Mouse (Mus musculus): ENCODE data around the gene Efnb3. TPM values are rescaled to one million over a fixed set of nuclear protein-coding genes. Genes with fewer than 3 reads are reported as not detected.

Efnb3 gene
- polyA plus RNA-seq, 1 experiment from 2014 or later, result 56.2 TPM

DNA sequence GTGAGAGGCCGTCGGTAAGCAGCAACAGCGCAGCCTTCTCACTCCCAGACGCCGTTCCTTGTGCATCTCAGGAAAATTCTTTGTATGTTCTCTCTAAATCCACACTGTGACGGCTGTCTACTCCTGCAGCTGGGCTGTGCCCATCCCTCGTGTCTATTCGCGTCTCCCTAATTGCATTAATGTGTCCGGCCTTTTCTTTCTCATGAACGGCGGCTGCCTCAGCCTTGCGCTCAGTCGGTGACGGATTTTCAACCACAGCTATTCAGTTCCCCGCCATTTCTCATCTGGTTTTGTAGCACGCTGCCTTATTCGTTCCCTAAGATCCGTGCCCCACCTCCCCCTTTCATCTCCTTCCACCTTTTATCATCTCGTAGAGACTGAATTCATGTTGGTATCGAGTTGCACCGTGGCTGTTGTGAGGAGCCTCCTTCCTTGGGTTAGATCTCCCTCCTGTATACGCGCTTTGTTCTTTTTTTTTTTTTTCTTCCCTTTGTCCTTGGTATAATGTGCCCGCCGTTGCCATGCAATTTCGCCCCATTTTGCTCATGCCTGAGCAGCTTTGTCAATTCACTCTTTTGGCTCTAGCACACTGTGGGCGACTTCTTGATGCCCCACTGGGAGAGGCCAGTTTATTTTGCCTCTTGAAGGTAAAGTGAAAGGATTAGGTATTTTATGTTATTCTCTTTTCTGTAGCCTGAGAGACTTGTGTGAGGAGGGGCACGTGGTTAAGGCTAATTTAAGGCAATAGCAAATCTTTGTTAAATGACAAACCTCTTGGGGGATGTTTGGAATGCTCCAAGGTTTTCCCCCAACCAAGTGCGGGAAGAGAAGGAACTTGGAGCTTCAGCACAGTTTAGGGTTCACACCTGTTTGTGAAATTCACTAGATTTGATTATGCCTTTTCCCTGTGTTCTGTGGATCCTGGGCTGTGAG is 32.6 kb downstream of the Efnb3 start:
- peaks cover 12% of the 10 kb centered on the region; the same call in 1 of the 2 replicates for H3K4me1 ChIP-seq
- no peaks in the 10 kb centered on the region for H3K9me3 ChIP-seq
- H3K27ac ChIP-seq (replicated peaks), result no peak overlapping the region
- ATAC-seq (ENCODE audit: extremely low read depth, insufficient number of reproducible peaks, low FRiP score, low TSS enrichment), result no peak
- 14% methylated on average over 30 of the region's 30 CpGs for WGBS
- H3K36me3 ChIP-seq, result no peaks in the 10 kb centered on the region
- peak overlapping the region; percentile 75 for H3K9ac ChIP-seq
- peak overlapping the region; percentile 40 for H3K4me3 ChIP-seq
- H3K4me2 ChIP-seq, result peak overlapping the region; percentile 68
- H3K27me3 ChIP-seq (replicated peaks), result peaks cover 29% of the 10 kb centered on the region

- Histone ChIP-seq H3K9me3 (no peaks in the 10 kb centered on the region), H3K36me3 (no peaks in the 10 kb centered on the region), H3K9ac (peak overlapping the region; percentile 75), H3K4me2 (peak overlapping the region; percentile 68), H3K4me3 (peak overlapping the region; percentile 40), H3K4me1 (peaks cover 12% of the 10 kb centered on the region; the same call in 1 of the 2 replicates), H3K27ac (replicated peaks) (no peak overlapping the region), H3K27me3 (replicated peaks) (peaks cover 29% of the 10 kb centered on the region)
- no peak for ATAC-seq (ENCODE audit: extremely low read depth, insufficient number of reproducible peaks, low FRiP score, low TSS enrichment)
- 67% methylated on average over 4 of the region's 4 CpGs for WGBS
Measured at GRCm38 (mm10) chr11:69526631-69527030, 33.4 kb downstream of the Efnb3 start.

DNA sequence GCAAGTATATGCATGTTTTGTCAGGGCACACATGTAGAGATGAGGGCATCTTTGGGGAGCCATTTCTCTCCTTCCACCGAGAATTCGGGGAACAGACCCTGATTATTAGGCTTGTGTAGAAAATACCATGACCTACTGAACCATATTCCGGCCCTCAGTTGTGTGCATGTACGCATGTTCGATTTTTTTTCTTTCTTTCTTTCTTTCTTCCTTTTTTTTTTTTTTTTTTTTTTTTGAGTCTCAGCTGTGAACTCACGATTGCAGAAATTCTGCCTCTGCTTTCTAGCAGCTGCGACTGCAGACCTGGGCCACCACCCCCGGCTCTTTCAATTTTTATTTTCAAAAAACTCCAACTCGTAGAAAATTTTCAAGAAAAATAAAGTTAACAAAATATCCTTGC is 34.3 kb downstream of the Efnb3 start:
- Histone ChIP-seq H3K9me3 (no peaks in the 10 kb centered on the region), H3K27ac (replicated peaks) (no peak overlapping the region), H3K27me3 (replicated peaks) (peaks cover 29% of the 10 kb centered on the region), H3K9ac (no peak overlapping the region), H3K4me2 (no peak overlapping the region), H3K4me1 (peaks cover 17% of the 10 kb centered on the region), H3K36me3 (no peaks in the 10 kb centered on the region), H3K4me3 (no peak overlapping the region)
- WGBS, result 85% methylated on average over 9 of the region's 9 CpGs
- no peak for ATAC-seq (ENCODE audit: extremely low read depth, insufficient number of reproducible peaks, low FRiP score, low TSS enrichment)

GRCm38 (mm10) chr11:69523651-69524050 is 36.4 kb downstream of the Efnb3 start:
- 84% methylated on average over 4 of the region's 4 CpGs for WGBS
- Histone ChIP-seq H3K4me1 (peaks cover 26% of the 10 kb centered on the region), H3K4me3 (no peak overlapping the region), H3K36me3 (no peaks in the 10 kb centered on the region), H3K9me3 (no peaks in the 10 kb centered on the region), H3K27me3 (replicated peaks) (peaks cover 29% of the 10 kb centered on the region), H3K9ac (no peak overlapping the region), H3K27ac (replicated peaks) (no peak overlapping the region), H3K4me2 (no peak overlapping the region)
- no peak for ATAC-seq (ENCODE audit: extremely low read depth, insufficient number of reproducible peaks, low FRiP score, low TSS enrichment)

- H3K36me3 ChIP-seq, result no peaks in the 10 kb centered on the region
- H3K27me3 ChIP-seq (replicated peaks), result peaks cover 32% of the 10 kb centered on the region
- no peaks in the 10 kb centered on the region for H3K9me3 ChIP-seq
- H3K9ac ChIP-seq, result no peak overlapping the region
- H3K27ac ChIP-seq (replicated peaks), result no peak overlapping the region
- 61% methylated on average over 9 of the region's 9 CpGs for WGBS
- H3K4me3 ChIP-seq, result no peak overlapping the region
- no peak overlapping the region for H3K4me2 ChIP-seq
- ATAC-seq (ENCODE audit: extremely low read depth, insufficient number of reproducible peaks, low FRiP score, low TSS enrichment), result no peak
- H3K4me1 ChIP-seq, result peaks cover 14% of the 10 kb centered on the region
Measured at GRCm38 (mm10) chr11:69521526-69522149, 38.4 kb downstream of the Efnb3 start.

DNA sequence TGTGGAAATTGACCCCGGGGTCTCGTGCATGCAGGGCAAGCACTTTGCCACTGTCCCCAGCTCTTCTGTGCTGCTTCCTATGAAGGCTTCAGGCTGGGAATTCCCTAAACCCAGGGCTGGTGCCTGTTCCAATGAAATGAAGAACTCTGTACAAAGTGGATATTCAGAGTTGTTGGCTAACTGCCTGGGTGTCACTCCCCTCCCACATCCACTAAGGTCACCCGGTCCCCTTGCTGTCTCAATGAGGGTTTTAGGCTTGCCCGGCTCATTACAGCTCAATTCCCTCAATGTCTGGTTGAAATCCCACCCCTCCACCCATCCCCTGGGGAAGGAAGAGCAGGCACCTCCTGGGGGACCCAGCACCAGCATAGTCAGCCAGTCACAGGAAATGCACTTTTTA is 40.0 kb downstream of the Efnb3 start:
- peaks cover 41% of the 10 kb centered on the region for H3K27me3 ChIP-seq (replicated peaks)
- no peak overlapping the region for H3K4me3 ChIP-seq
- peaks cover 14% of the 10 kb centered on the region for H3K4me1 ChIP-seq
- no peak for ATAC-seq (ENCODE audit: extremely low read depth, insufficient number of reproducible peaks, low FRiP score, low TSS enrichment)
- H3K4me2 ChIP-seq, result no peak overlapping the region
- no peaks in the 10 kb centered on the region for H3K9me3 ChIP-seq
- H3K27ac ChIP-seq (replicated peaks), result no peak overlapping the region
- H3K9ac ChIP-seq, result no peak overlapping the region; the same call in 1 of the 2 replicates
- H3K36me3 ChIP-seq, result no peaks in the 10 kb centered on the region
- WGBS, result 62% methylated on average over 4 of the region's 4 CpGs

DNA sequence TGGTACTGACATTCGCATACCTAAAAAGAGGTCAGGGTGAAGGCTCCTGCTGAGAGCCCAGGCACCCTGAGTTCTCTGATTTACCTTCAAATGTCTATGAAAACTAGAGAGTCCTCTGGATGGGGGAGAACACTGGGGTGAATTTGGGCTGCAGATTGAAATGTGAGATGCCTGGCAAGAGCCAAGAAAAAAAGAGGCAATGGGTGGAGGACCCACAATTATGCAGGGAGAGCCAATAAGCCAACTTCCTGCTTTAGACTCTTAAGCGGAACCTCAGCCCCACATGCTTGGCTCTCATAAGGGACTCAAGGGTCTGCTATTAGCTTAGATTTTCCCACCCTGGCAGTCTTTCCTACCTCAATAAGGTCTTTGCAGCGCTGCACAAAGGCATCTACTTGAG is 43.3 kb downstream of the Efnb3 start:
- H3K9ac ChIP-seq, result peak overlapping the region; percentile 10; the same call in 1 of the 2 replicates
- H3K9me3 ChIP-seq, result no peaks in the 10 kb centered on the region
- 68% methylated on average over 3 of the region's 3 CpGs for WGBS
- no peak for ATAC-seq (ENCODE audit: extremely low read depth, insufficient number of reproducible peaks, low FRiP score, low TSS enrichment)
- H3K4me1 ChIP-seq, result peaks cover 20% of the 10 kb centered on the region
- H3K4me3 ChIP-seq, result no peak overlapping the region
- no peak overlapping the region for H3K4me2 ChIP-seq
- H3K27ac ChIP-seq (replicated peaks), result no peak overlapping the region
- peaks cover 39% of the 10 kb centered on the region for H3K27me3 ChIP-seq (replicated peaks)
- H3K36me3 ChIP-seq, result no peaks in the 10 kb centered on the region

- no peak for ATAC-seq (ENCODE audit: extremely low read depth, insufficient number of reproducible peaks, low FRiP score, low TSS enrichment)
- no peaks in the 10 kb centered on the region for H3K36me3 ChIP-seq
- H3K9me3 ChIP-seq, result no peaks in the 10 kb centered on the region
- H3K27me3 ChIP-seq (replicated peaks), result peaks cover 39% of the 10 kb centered on the region
- peaks cover 25% of the 10 kb centered on the region for H3K4me1 ChIP-seq
- 59% methylated on average over 15 of the region's 15 CpGs for WGBS
- H3K27ac ChIP-seq (replicated peaks), result no peak overlapping the region
- peak overlapping the region; percentile 10; the same call in 1 of the 2 replicates for H3K9ac ChIP-seq
- no peak overlapping the region for H3K4me3 ChIP-seq
- no peak overlapping the region for H3K4me2 ChIP-seq
Measured at GRCm38 (mm10) chr11:69516151-69516640, 43.8 kb downstream of the Efnb3 start.

DNA sequence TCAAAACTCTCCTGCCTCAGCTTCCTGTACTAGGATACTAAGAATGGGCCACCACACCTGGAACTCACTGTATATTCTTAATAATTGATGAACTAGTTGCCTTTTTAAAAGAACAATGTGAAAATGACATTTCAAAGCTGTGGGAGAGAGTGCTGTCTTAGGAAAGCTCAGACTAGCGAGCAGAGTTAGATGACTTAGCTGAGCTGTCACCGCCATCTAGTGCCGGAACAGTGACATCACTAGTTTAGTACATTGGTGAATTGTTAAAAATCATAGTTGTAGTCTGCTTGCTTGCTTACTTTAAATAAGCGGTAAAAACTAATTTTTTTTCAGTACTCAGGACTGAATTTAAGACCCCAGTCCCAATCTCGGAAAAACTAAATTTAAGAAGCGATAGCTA is 46.2 kb downstream of the Efnb3 start:
- 7% methylated on average over 6 of the region's 6 CpGs for WGBS
- H3K4me1 ChIP-seq, result peaks cover 23% of the 10 kb centered on the region
- no peak for ATAC-seq (ENCODE audit: extremely low read depth, insufficient number of reproducible peaks, low FRiP score, low TSS enrichment)
- H3K27me3 ChIP-seq (replicated peaks), result peaks cover 39% of the 10 kb centered on the region
- no peaks in the 10 kb centered on the region for H3K36me3 ChIP-seq
- no peak overlapping the region for H3K9ac ChIP-seq
- no peak overlapping the region for H3K4me3 ChIP-seq
- no peak overlapping the region for H3K27ac ChIP-seq (replicated peaks)
- H3K9me3 ChIP-seq, result no peaks in the 10 kb centered on the region
- no peak overlapping the region for H3K4me2 ChIP-seq

- Histone ChIP-seq H3K4me3 (no peak overlapping the region), H3K4me2 (peak overlapping the region; percentile 25; the same call in 1 of the 2 replicates), H3K9me3 (no peaks in the 10 kb centered on the region), H3K9ac (0 out of 2 replicates have a peak overlapping the region, but pooled peaks have one; percentile 50), H3K27me3 (replicated peaks) (peaks cover 15% of the 10 kb centered on the region), H3K4me1 (peaks cover 23% of the 10 kb centered on the region), H3K36me3 (no peaks in the 10 kb centered on the region), H3K27ac (replicated peaks) (peak overlapping the region; percentile 79)
- WGBS, result 7% methylated on average over 7 of the region's 7 CpGs
- no peak for ATAC-seq (ENCODE audit: extremely low read depth, insufficient number of reproducible peaks, low FRiP score, low TSS enrichment)
Measured at GRCm38 (mm10) chr11:69510796-69511496, 49.1 kb downstream of the Efnb3 start.
